Mouse (Mus musculus) embryonic facial prominence, embryonic 12.5 days (tissue): ENCODE data around the gene Ckb. TPM values are rescaled to one million over a fixed set of nuclear protein-coding genes. Genes with fewer than 3 reads are reported as not detected.
A peak's percentile ranks its signal among the peaks of the same experiment; 100 is the strongest.

ENCODE experiments used
- ATAC-seq: fragments of 200-750 bp; cut with Nextera tagmentation; 2 replicates; pipeline ENCODE4 v1.8.0; 2017; ENCODE audit not compliant: insufficient number of reproducible peaks, insufficient read depth, low FRiP score, low TSS enrichment
- H3K27ac ChIP-seq: fragments of 300-500 bp; sonication (generic); 2 replicates; pipeline ENCODE4 v1.5.1; 2016; ENCODE audit warnings: mild to moderate bottlenecking
- H3K27me3 ChIP-seq: fragments of 300-500 bp; sonication (generic); 2 replicates; pipeline ENCODE4 v1.6.1; 2016; ENCODE audit warnings: mild to moderate bottlenecking, moderate library complexity
- H3K36me3 ChIP-seq: fragments of 300-500 bp; sonication (generic); 2 replicates; pipeline ENCODE4 v1.6.1; 2016; ENCODE audit warnings: mild to moderate bottlenecking
- H3K4me1 ChIP-seq: fragments of 300-500 bp; sonication (generic); 2 replicates; pipeline ENCODE4 v1.6.1; 2016
- H3K4me2 ChIP-seq: fragments of 300-500 bp; sonication (generic); replicated peaks from 2 replicates; pipeline ENCODE4 v1.6.1; 2016; ENCODE audit warnings: mild to moderate bottlenecking, moderate library complexity
- H3K4me3 ChIP-seq: fragments of 300-500 bp; sonication (generic); 2 replicates; pipeline ENCODE4 v1.5.1; 2016; ENCODE audit warnings: mild to moderate bottlenecking
- H3K9ac ChIP-seq: fragments of 300-500 bp; sonication (generic); 2 replicates; pipeline ENCODE4 v1.6.1; 2016; ENCODE audit warnings: mild to moderate bottlenecking, moderate library complexity
- H3K9me3 ChIP-seq: fragments of 300-500 bp; sonication (generic); 2 replicates; pipeline ENCODE4 v1.6.1; 2016; ENCODE audit warnings: mild to moderate bottlenecking, moderate library complexity
- WGBS: fragments of 180-500 bp; shearing (Covaris S2); methylation state at CpG from one replicate; pipeline ENCODE4 v1.1.7; 2016; 5-methylcytosine and 5-hydroxymethylcytosine counted together
- polyA plus RNA-seq: library from polyadenylated mRNA; unstranded; fragments of >200 nt; fragmentation: Nextera tagmentation; extraction: Ambion mirVana; gene quantifications from 2 replicates; pipeline ENCODE4 v1.2.1, GENCODE M21; 2016

The Ckb gene
- polyA plus RNA-seq, 1 experiment from 2014 or later, result 339 TPM

DNA sequence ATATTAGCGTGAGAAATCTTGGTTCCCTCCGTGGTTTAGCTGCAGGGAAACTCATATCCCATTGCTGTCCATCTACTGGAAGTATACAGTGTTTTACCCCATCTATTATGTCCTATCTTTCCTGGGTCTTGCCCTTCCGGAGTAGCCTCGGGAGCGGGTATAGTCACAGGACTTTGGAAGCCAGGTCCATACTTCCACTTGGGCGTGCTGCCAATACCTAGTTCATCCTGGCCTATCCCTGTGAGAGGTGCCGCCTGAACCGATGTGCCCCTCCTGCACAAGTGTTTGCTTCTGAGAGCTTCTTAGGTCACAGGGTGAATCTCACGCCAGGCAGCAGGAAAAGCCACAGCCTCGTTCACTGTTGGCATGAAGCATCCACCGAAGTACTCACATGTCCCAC, 17.3 kb upstream of the Ckb start:
- no peak overlapping the region for H3K9ac ChIP-seq
- H3K9me3 ChIP-seq, result no peaks in the 10 kb centered on the region
- WGBS, result 90% methylated on average over 11 of the region's 11 CpGs
- no peaks in the 10 kb centered on the region for H3K27me3 ChIP-seq
- no peaks in the 10 kb centered on the region for H3K36me3 ChIP-seq
- peaks cover 29% of the 10 kb centered on the region for H3K4me1 ChIP-seq
- H3K4me2 ChIP-seq, result no peak overlapping the region
- no peak overlapping the region for H3K4me3 ChIP-seq
- H3K27ac ChIP-seq, result no peak overlapping the region
- no peak for ATAC-seq

DNA sequence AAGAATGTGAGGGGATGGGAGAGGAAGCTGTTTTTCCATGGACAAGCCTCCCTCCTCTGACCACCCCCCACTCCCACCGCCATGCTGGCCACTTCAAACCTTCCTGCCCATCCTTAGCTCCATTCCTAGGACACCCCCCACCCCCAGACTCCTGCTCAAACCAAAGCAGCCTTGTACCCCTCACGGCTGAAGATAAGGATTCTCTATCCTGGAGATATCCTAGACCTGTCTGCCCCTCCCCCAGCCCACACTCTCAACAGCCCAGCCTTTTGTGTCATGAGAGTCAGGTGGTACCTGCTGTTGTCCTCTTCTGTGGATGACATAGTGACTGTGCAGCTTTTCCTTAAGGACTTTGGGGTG, 15.9 kb upstream of the Ckb start:
- Histone ChIP-seq H3K4me2 (no peak overlapping the region), H3K27ac (0 out of 2 replicates have a peak overlapping the region, but pooled peaks have one; percentile 23), H3K36me3 (peaks cover under 1% of the 10 kb centered on the region; the same call in 1 of the 2 replicates), H3K27me3 (no peaks in the 10 kb centered on the region), H3K9ac (no peak overlapping the region), H3K4me1 (peaks cover 16% of the 10 kb centered on the region), H3K4me3 (no peak overlapping the region), H3K9me3 (no peaks in the 10 kb centered on the region)
- 29% methylated on average over 2 of the region's 2 CpGs for WGBS
- ATAC-seq, result no peak

GRCm38 (mm10) chr12:111687350-111688068, 15.4 kb upstream of the Ckb start:
- Histone ChIP-seq H3K27me3 (no peaks in the 10 kb centered on the region), H3K9me3 (no peaks in the 10 kb centered on the region), H3K4me2 (no peak overlapping the region), H3K4me1 (peaks cover 11% of the 10 kb centered on the region), H3K27ac (0 out of 2 replicates have a peak overlapping the region, but pooled peaks have one; percentile 23), H3K36me3 (peaks cover 6% of the 10 kb centered on the region; the same call in 1 of the 2 replicates), H3K4me3 (no peak overlapping the region), H3K9ac (peak overlapping the region; percentile 1; the same call in 1 of the 2 replicates)
- ATAC-seq, result no peak
- WGBS, result 36% methylated on average over 14 of the region's 14 CpGs

GRCm38 (mm10) chr12:111686390-111686789, 14.3 kb upstream of the Ckb start:
- peaks cover 11% of the 10 kb centered on the region for H3K36me3 ChIP-seq
- WGBS, result 88% methylated on average over 4 of the region's 4 CpGs

GRCm38 (mm10) chr12:111682806-111683205, 10.7 kb upstream of the Ckb start:
- Histone ChIP-seq H3K9me3 (no peaks in the 10 kb centered on the region), H3K4me2 (no peak overlapping the region), H3K9ac (no peak overlapping the region), H3K27ac (no peak overlapping the region), H3K27me3 (no peaks in the 10 kb centered on the region), H3K4me3 (no peak overlapping the region), H3K36me3 (peaks cover 21% of the 10 kb centered on the region), H3K4me1 (peaks cover 9% of the 10 kb centered on the region)
- no peak for ATAC-seq
- 64% methylated on average over 5 of the region's 5 CpGs for WGBS

More at GRCm38 (mm10) chr12:111686390-111686789, 14.3 kb upstream of the Ckb start:
- no peak overlapping the region for H3K27ac ChIP-seq
- H3K4me2 ChIP-seq, result no peak overlapping the region
- H3K4me3 ChIP-seq, result no peak overlapping the region
- no peaks in the 10 kb centered on the region for H3K27me3 ChIP-seq
- no peak for ATAC-seq
- H3K9me3 ChIP-seq, result no peaks in the 10 kb centered on the region
- no peak overlapping the region for H3K9ac ChIP-seq
- H3K4me1 ChIP-seq, result peaks cover 3% of the 10 kb centered on the region; the same call in 1 of the 2 replicates

- no peak for ATAC-seq
- Histone ChIP-seq H3K27me3 (no peaks in the 10 kb centered on the region), H3K27ac (no peak overlapping the region), H3K9ac (no peak overlapping the region), H3K9me3 (no peaks in the 10 kb centered on the region), H3K4me3 (no peak overlapping the region), H3K4me2 (no peak overlapping the region), H3K4me1 (peaks cover 15% of the 10 kb centered on the region), H3K36me3 (peaks cover 21% of the 10 kb centered on the region)
- 78% methylated on average over 5 of the region's 5 CpGs for WGBS
Observed at GRCm38 (mm10) chr12:111682003-111682402, 9.9 kb upstream of the Ckb start.

- H3K4me1 ChIP-seq, result peaks cover 16% of the 10 kb centered on the region
- peaks cover 21% of the 10 kb centered on the region for H3K36me3 ChIP-seq
- no peak for ATAC-seq
- H3K27me3 ChIP-seq, result no peaks in the 10 kb centered on the region
- H3K9ac ChIP-seq, result 0 out of 2 replicates have a peak overlapping the region, but pooled peaks have one; percentile 7
- WGBS, result 88% methylated on average over 8 of the region's 8 CpGs
- H3K9me3 ChIP-seq, result no peaks in the 10 kb centered on the region
- no peak overlapping the region for H3K4me3 ChIP-seq
- no peak overlapping the region for H3K4me2 ChIP-seq
- H3K27ac ChIP-seq, result no peak overlapping the region
Observed at GRCm38 (mm10) chr12:111681305-111681704, 9.2 kb upstream of the Ckb start.

DNA sequence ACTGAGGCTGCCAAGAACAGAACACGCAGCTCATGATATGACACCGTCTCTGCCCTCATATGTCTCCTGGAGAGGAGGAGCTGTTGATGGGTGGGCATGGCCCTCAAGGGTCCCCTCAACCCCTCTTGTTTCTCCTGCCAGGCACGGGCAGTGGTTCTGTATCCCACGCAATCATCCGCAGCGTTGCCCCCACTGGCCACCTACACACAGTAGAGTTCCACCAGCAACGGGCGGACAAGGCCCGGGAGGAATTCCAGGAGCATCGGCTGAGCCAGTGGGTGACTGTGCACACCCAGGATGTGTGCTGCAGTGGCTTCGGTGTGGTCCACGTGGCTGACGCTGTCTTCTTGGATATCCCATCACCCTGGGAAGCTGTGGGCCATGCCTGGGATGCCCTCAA, 8.5 kb upstream of the Ckb start:
- WGBS, result 92% methylated on average over 13 of the region's 13 CpGs
- Histone ChIP-seq H3K36me3 (peaks cover 21% of the 10 kb centered on the region), H3K4me3 (no peak overlapping the region), H3K4me2 (no peak overlapping the region), H3K27ac (no peak overlapping the region), H3K4me1 (peaks cover 16% of the 10 kb centered on the region), H3K9ac (no peak overlapping the region), H3K9me3 (no peaks in the 10 kb centered on the region), H3K27me3 (no peaks in the 10 kb centered on the region)
- no peak for ATAC-seq

DNA sequence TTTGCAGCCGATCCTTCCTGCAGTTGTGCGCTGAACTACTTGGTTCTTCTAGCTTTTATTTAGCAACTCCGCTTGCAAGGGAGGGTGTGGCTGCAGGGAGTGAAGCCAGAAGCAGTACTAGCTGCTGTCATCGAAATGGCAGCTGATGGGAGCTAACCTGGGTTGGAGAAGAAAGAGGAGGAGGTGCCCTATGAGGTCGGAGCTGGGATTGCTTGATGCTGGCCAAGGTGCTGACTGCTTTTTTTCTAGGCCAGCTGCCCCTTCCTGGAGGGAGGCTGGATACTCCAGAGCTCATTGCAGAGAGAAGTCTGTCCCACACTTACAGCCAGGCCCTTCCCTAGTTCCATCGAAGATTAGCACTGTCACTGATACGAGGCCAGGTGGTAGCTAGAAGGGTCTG, 6.9 kb upstream of the Ckb start:
- Histone ChIP-seq H3K4me1 (peaks cover 16% of the 10 kb centered on the region), H3K4me3 (peak overlapping the region; percentile 86), H3K27me3 (peaks cover 9% of the 10 kb centered on the region), H3K9me3 (no peaks in the 10 kb centered on the region), H3K9ac (peak overlapping the region; percentile 67; the same call in 1 of the 2 replicates), H3K4me2 (peak overlapping the region; percentile 95), H3K36me3 (peaks cover 21% of the 10 kb centered on the region), H3K27ac (no peak overlapping the region)
- ATAC-seq, result no peak
- WGBS, result 52% methylated on average over 7 of the region's 7 CpGs

DNA sequence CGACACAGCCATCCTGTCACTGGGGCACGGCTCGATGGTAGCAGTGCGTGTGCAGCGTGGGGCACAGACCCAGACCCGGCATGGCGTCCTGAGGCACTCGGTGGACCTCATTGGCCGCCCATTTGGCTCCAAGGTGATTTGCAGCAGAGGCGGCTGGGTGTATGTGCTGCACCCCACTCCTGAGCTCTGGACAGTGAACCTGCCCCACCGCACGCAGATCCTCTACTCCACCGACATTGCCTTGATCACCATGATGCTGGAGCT, 6.5 kb upstream of the Ckb start:
- H3K4me2 ChIP-seq, result peak overlapping the region; percentile 95
- H3K4me1 ChIP-seq, result peaks cover 16% of the 10 kb centered on the region
- no peak for ATAC-seq
- H3K9ac ChIP-seq, result peak overlapping the region; percentile 67
- H3K4me3 ChIP-seq, result peak overlapping the region; percentile 86
- H3K9me3 ChIP-seq, result no peaks in the 10 kb centered on the region
- WGBS, result 4% methylated on average over 13 of the region's 13 CpGs
- H3K36me3 ChIP-seq, result peaks cover 21% of the 10 kb centered on the region
- H3K27ac ChIP-seq, result no peak overlapping the region
- peaks cover 13% of the 10 kb centered on the region for H3K27me3 ChIP-seq

DNA sequence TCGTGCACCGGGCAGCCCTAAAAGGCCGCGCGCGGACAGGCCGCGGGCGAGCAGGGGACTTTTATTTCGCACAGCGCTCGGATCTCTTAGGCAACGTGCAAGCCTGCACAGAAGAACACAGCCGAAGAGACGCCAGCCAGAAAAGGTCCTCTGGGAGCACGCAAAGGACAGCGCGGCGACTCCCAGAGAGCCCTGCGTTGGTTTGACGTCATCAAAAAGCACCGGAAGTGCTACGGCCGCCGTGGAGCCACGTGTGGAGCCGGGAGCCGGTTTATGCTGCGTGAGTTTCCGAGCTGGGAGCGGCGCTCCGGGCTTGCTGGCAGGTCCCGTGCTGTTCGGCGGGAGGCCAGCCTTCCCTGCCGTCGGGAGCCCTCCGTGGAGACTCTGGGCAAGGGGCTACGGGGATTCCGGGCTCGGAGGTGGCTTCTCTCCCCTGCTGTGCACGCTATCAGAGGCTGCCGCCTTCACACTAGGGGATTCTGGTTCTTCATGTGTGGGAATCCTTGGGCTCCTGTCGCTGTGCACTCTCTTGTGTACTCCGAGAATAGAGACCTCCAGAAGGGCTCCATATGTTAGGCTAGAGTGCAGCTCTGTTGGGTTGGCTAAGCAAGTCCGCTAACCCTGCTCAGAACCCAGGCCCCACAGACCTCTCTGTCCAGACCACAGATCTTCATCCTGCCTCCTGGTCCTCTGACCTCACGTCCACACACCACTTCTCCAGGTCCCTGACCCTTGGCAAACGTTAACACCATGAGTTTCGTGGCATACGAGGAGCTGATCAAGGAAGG, 5.9 kb upstream of the Ckb start, which contains the start of gene Trmt61a:
Trmt61a (plus strand) TSS at position 224 of the 788 bp plus-strand sequence.
- under 1% methylated on average over 51 of the region's 51 CpGs for WGBS
- H3K27ac ChIP-seq, result peak within 1 kb of the TSS; percentile 92
- peak; percentile 68 for ATAC-seq

GRCm38 (mm10) chr12:111677421-111677820, 5.3 kb upstream of the Ckb start:
- H3K4me2 ChIP-seq, result peak overlapping the region; percentile 95
- peaks cover 14% of the 10 kb centered on the region; the same call in 1 of the 2 replicates for H3K36me3 ChIP-seq
- peak overlapping the region; percentile 92 for H3K27ac ChIP-seq
- no peak for ATAC-seq
- no peaks in the 10 kb centered on the region for H3K9me3 ChIP-seq
- peak overlapping the region; percentile 86 for H3K4me3 ChIP-seq
- H3K27me3 ChIP-seq, result peaks cover 25% of the 10 kb centered on the region
- H3K9ac ChIP-seq, result peak overlapping the region; percentile 67
- 15% methylated on average over 5 of the region's 5 CpGs for WGBS
- peaks cover 19% of the 10 kb centered on the region for H3K4me1 ChIP-seq

More for the DNA sequence above, 5.9 kb upstream of the Ckb start, which contains the start of gene Trmt61a:
- Histone ChIP-seq H3K4me3 (peak within 1 kb of the TSS; percentile 86), H3K36me3 (peaks cover 21% of the 10 kb centered on the region), H3K9me3 (no peaks in the 10 kb centered on the region), H3K4me1 (peaks cover 16% of the 10 kb centered on the region), H3K4me2 (peak within 1 kb of the TSS; percentile 95), H3K9ac (peak within 1 kb of the TSS; percentile 67), H3K27me3 (peaks cover 19% of the 10 kb centered on the region)
